Mouse (Mus musculus) forebrain, embryonic 13.5 days (tissue): Measurements from ENCODE around the gene Hmg20b. TPM values are rescaled to one million over a fixed set of nuclear protein-coding genes. Genes with fewer than 3 reads are reported as not detected.

ENCODE experiments used
- ATAC-seq: fragments of 200-750 bp; cut with Nextera tagmentation; 2 replicates; pipeline ENCODE4 v1.8.0; 2017
- H3K27ac ChIP-seq: fragments of 300-500 bp; sonication (generic); 2 replicates; pipeline ENCODE4 v1.5.1; 2015; ENCODE audit warnings: inconsistent platforms, mild to moderate bottlenecking, moderate library complexity
- H3K27me3 ChIP-seq: fragments of 300-500 bp; sonication (generic); 2 replicates; pipeline ENCODE4 v1.6.1; 2015; ENCODE audit warnings: mild to moderate bottlenecking, inconsistent platforms
- H3K36me3 ChIP-seq: fragments of 300-500 bp; sonication (generic); 2 replicates; pipeline ENCODE4 v1.6.1; 2015; ENCODE audit warnings: mild to moderate bottlenecking, inconsistent platforms; ENCODE audit not compliant: poor library complexity, severe bottlenecking
- H3K4me1 ChIP-seq: fragments of 300-500 bp; sonication (generic); 2 replicates; pipeline ENCODE4 v1.6.1; 2015; ENCODE audit warnings: inconsistent platforms
- H3K4me2 ChIP-seq: fragments of 300-500 bp; sonication (generic); 2 replicates; pipeline ENCODE4 v1.6.1; 2015; ENCODE audit warnings: inconsistent platforms, mild to moderate bottlenecking, moderate library complexity
- H3K4me3 ChIP-seq: fragments of 300-500 bp; sonication (generic); 2 replicates; pipeline ENCODE4 v1.5.1; 2015; ENCODE audit warnings: mild to moderate bottlenecking, inconsistent platforms
- H3K9ac ChIP-seq: fragments of 300-500 bp; sonication (generic); 2 replicates; pipeline ENCODE4 v1.6.1; 2015; ENCODE audit warnings: mild to moderate bottlenecking, inconsistent platforms
- H3K9me3 ChIP-seq: fragments of 300-500 bp; sonication (generic); replicated peaks from 2 replicates; pipeline ENCODE4 v1.6.1; 2016; ENCODE audit warnings: inconsistent platforms
- WGBS: fragments of 180-500 bp; shearing (Covaris S2); methylation state at CpG from one replicate; pipeline ENCODE4 v1.1.7; 2015; 5-methylcytosine and 5-hydroxymethylcytosine counted together
- polyA plus RNA-seq: library from polyadenylated mRNA; unstranded; fragments of >200 nt; fragmentation: Nextera tagmentation; extraction: Ambion mirVana; gene quantifications from 2 replicates; pipeline ENCODE4 v1.2.1, GENCODE M21; 2015

Gene Hmg20b
- polyA plus RNA-seq, 1 experiment from 2014 or later, result 60.6 TPM

GRCm38 (mm10) chr10:81345162-81345534 lies 5.1 kb downstream of the Hmg20b start:
- Histone ChIP-seq H3K4me2 (no peak overlapping the region), H3K9me3 (no peaks in the 10 kb centered on the region), H3K36me3 (peaks cover 16% of the 10 kb centered on the region), H3K4me1 (peaks cover 36% of the 10 kb centered on the region), H3K27me3 (peaks cover 77% of the 10 kb centered on the region), H3K27ac (no peak overlapping the region), H3K4me3 (no peak overlapping the region), H3K9ac (no peak overlapping the region)
- no peak for ATAC-seq
- 85% methylated on average over 4 of the region's 4 CpGs for WGBS

DNA sequence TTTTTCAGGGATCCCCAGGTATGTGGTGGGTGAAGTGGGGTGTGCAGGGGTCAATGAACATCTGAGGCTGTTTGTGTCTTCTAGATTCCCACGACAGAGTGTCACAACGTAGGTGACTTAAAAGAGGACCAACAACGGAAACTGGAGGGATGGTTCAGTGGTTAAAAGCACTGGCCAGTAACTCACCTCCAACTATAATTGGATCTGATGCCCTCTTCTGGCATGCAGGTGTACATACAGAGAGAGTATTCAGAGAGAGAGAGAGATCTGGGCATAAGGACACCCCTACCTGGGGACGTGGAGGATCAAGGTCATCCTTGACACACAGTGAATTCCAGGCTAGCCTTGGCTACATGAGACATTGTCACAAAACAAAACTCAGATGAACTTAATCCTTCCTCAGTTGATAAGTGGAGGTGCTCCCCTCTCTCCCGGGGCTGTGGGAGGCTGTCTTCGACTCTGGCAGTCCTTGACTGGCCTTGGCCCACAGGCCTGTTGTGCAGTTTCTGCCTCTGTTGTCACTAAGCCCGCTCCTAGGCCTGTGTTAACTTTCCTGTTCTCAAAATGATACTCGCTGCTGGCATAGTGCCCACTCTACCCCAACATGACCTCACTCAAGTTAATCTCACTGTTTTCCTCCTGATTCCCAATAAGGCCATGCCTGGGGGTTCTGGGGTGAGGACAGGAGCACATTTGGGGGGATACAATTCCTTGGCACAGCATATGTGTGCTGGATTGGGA lies 5.7 kb downstream of the Hmg20b start:
- no peak overlapping the region for H3K27ac ChIP-seq
- no peak overlapping the region for H3K4me3 ChIP-seq
- H3K27me3 ChIP-seq, result peaks cover 78% of the 10 kb centered on the region
- no peak overlapping the region for H3K4me2 ChIP-seq
- no peak for ATAC-seq
- H3K9me3 ChIP-seq, result no peaks in the 10 kb centered on the region
- peaks cover 16% of the 10 kb centered on the region for H3K36me3 ChIP-seq
- H3K9ac ChIP-seq, result no peak overlapping the region
- peaks cover 32% of the 10 kb centered on the region for H3K4me1 ChIP-seq
- WGBS, result 50% methylated on average over 8 of the region's 8 CpGs

GRCm38 (mm10) chr10:81342686-81343505 lies 7.4 kb downstream of the Hmg20b start, which contains the start of gene Gipc3:
TSS of gene Gipc3 (minus strand) at chr10:81343266.
- WGBS, result 5% methylated on average over 50 of the region's 67 CpGs
- Histone ChIP-seq H3K9ac (peak within 1 kb of the TSS; percentile 62), H3K36me3 (peaks cover 15% of the 10 kb centered on the region), H3K27me3 (peaks cover 79% of the 10 kb centered on the region), H3K4me3 (peak within 1 kb of the TSS; percentile 41), H3K27ac (no peak within 1 kb of the TSS), H3K4me1 (peaks cover 23% of the 10 kb centered on the region), H3K4me2 (peak within 1 kb of the TSS; percentile 70), H3K9me3 (no peaks in the 10 kb centered on the region)
- no peak for ATAC-seq

DNA sequence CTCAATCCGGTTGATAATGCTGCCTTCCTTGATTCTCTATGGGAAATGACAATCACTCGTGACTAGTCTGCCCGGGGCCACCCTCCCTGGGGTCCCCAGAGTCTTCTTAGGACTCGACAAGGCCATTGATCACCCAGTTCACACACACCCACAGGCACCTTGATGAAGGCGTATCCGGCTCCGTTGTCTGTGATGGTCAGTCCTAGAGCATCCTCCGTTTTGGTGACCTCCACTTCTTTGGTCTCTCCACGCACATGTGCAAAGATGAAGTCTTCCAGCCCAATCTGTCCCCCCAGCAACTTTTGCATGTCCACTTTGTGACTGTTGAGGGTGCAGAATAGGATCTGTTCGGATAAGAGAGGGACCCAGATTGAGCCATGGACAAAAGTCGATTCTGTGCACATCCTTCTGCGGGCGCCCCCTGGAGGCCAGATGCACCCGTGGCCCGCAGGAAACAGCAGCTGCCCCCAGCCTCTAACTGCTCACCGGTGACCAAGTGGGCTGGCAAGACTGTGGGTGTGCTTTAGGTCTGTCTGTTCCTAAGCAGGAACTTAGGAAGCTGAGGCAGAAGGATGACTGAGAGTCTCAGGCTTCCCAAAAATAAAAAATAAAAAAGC lies 8.8 kb downstream of the Hmg20b start:
- Histone ChIP-seq H3K9ac (no peak overlapping the region), H3K4me1 (peaks cover 10% of the 10 kb centered on the region), H3K27ac (no peak overlapping the region), H3K4me3 (no peak overlapping the region), H3K4me2 (no peak overlapping the region), H3K9me3 (no peaks in the 10 kb centered on the region), H3K36me3 (peaks cover 6% of the 10 kb centered on the region), H3K27me3 (peaks cover 77% of the 10 kb centered on the region)
- WGBS, result 37% methylated on average over 16 of the region's 16 CpGs
- no peak for ATAC-seq

- Histone ChIP-seq H3K9me3 (no peaks in the 10 kb centered on the region), H3K27ac (no peak overlapping the region), H3K4me2 (no peak overlapping the region), H3K4me1 (peaks cover 7% of the 10 kb centered on the region), H3K4me3 (no peak overlapping the region), H3K36me3 (peaks cover 2% of the 10 kb centered on the region; the same call in 1 of the 2 replicates), H3K9ac (no peak overlapping the region), H3K27me3 (peaks cover 71% of the 10 kb centered on the region)
- ATAC-seq, result no peak
- 40% methylated on average over 17 of the region's 17 CpGs for WGBS
Measured at GRCm38 (mm10) chr10:81340551-81341332, 9.5 kb downstream of the Hmg20b start.

GRCm38 (mm10) chr10:81336558-81336957 lies 13.7 kb downstream of the Hmg20b start:
- ATAC-seq, result no peak
- Histone ChIP-seq H3K4me1 (0 out of 2 replicates have a peak, but pooled peaks cover 2% of the 10 kb centered on the region), H3K4me3 (no peak overlapping the region), H3K9ac (no peak overlapping the region), H3K4me2 (no peak overlapping the region), H3K36me3 (no peaks in the 10 kb centered on the region), H3K9me3 (no peaks in the 10 kb centered on the region), H3K27me3 (peaks cover 59% of the 10 kb centered on the region), H3K27ac (no peak overlapping the region)
- 94% methylated on average over 4 of the region's 4 CpGs for WGBS

DNA sequence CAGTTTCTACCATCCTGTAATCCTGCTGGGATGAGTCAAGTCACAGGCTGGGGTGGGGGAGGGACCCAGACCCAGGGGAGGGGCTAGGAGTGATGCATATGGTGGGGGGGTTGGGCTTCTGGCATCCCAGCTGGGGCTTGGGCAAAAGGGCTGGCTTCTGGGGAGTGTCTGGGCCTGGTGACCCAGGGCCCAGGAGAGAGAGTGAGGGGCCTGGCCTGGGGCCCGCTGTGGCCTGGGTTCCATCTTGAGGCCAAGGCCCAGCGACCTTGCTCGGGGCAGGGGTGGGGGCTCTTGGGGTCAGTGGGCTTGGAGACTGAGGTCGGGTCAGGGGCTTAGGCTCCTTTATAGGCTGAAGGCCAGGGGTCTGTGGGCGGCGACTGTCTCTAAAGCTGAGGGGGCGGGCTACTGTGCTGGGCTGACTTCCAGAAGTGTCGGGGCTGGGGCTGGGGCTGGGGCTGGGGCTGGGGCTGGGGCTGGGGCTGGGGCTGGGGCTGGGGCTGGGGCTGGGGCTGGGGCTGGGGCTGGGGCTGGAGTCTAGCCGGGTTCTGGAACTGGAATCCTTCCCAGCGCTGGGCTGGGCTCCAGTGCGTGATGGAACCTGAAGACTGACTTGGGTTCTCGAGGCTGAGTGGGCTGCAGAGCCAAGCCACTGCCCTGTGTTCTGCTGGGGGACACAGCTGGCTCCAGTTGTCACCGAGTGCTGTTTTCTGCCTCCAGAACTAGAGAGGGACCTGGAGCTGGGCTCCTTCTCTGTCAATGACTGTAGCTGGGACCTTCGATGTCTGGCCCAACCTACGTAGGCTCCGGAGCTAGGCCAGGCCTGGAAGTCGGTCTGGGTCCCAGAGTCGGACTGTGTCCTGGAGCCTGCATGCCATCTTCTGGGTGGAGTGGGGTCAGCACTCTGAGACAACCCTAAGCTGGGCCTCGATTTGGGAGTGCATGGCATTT lies 14.6 kb downstream of the Hmg20b start:
- no peaks in the 10 kb centered on the region for H3K9me3 ChIP-seq
- 42% methylated on average over 16 of the region's 19 CpGs for WGBS
- H3K27me3 ChIP-seq, result peaks cover 51% of the 10 kb centered on the region
- 0 out of 2 replicates have a peak, but pooled peaks cover 2% of the 10 kb centered on the region for H3K4me1 ChIP-seq
- no peaks in the 10 kb centered on the region for H3K36me3 ChIP-seq
- H3K27ac ChIP-seq, result no peak overlapping the region
- H3K9ac ChIP-seq, result peak overlapping the region; percentile 16; the same call in 1 of the 2 replicates
- ATAC-seq, result no peak
- no peak overlapping the region for H3K4me3 ChIP-seq
- H3K4me2 ChIP-seq, result no peak overlapping the region

GRCm38 (mm10) chr10:81334324-81334723 lies 16.0 kb downstream of the Hmg20b start:
- ATAC-seq, result no peak
- H3K27ac ChIP-seq, result no peak overlapping the region
- no peak overlapping the region for H3K9ac ChIP-seq
- no peaks in the 10 kb centered on the region for H3K36me3 ChIP-seq
- no peak overlapping the region for H3K4me3 ChIP-seq
- H3K9me3 ChIP-seq, result no peaks in the 10 kb centered on the region
- peaks cover 45% of the 10 kb centered on the region for H3K27me3 ChIP-seq
- 0 out of 2 replicates have a peak, but pooled peaks cover 2% of the 10 kb centered on the region for H3K4me1 ChIP-seq
- no peak overlapping the region for H3K4me2 ChIP-seq
- WGBS, result 60% methylated on average over 11 of the region's 11 CpGs

DNA sequence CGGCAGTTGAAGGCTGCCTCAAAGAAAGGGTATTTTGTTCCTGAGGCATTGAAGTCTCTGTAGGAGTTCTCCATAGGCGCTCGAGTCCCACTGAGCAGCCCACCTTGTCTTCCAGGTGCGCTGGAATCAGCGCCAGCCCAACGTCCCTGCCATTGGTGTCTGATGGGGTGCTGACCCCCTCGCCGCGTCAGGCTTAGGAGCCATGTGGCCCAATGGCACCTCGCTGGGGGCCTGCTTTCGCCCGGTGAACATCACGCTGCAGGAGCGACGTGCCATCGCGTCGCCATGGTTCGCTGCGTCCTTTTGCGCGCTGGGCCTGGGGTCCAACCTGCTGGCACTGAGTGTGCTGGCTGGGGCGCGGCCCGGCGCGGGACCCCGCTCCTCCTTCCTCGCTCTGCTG lies 18.0 kb downstream of the Hmg20b start:
- Histone ChIP-seq H3K27ac (no peak overlapping the region), H3K9ac (no peak overlapping the region), H3K4me1 (0 out of 2 replicates have a peak, but pooled peaks cover 2% of the 10 kb centered on the region), H3K9me3 (no peaks in the 10 kb centered on the region), H3K27me3 (peaks cover 32% of the 10 kb centered on the region), H3K4me2 (0 out of 2 replicates have a peak overlapping the region, but pooled peaks have one; percentile 1), H3K36me3 (peaks cover 11% of the 10 kb centered on the region), H3K4me3 (no peak overlapping the region)
- 13% methylated on average over 29 of the region's 29 CpGs for WGBS
- no peak for ATAC-seq

GRCm38 (mm10) chr10:81330007-81330406 lies 20.3 kb downstream of the Hmg20b start:
- Histone ChIP-seq H3K36me3 (peaks cover 34% of the 10 kb centered on the region), H3K4me2 (no peak overlapping the region), H3K9me3 (no peaks in the 10 kb centered on the region), H3K4me1 (no peaks in the 10 kb centered on the region), H3K27ac (no peak overlapping the region), H3K9ac (0 out of 2 replicates have a peak overlapping the region, but pooled peaks have one; percentile 37), H3K4me3 (no peak overlapping the region), H3K27me3 (peaks cover 29% of the 10 kb centered on the region)
- WGBS, result 62% methylated on average over 4 of the region's 4 CpGs
- ATAC-seq, result no peak
